Mouse (Mus musculus): Measurements from ENCODE around the gene Zfp518b.

DNA sequence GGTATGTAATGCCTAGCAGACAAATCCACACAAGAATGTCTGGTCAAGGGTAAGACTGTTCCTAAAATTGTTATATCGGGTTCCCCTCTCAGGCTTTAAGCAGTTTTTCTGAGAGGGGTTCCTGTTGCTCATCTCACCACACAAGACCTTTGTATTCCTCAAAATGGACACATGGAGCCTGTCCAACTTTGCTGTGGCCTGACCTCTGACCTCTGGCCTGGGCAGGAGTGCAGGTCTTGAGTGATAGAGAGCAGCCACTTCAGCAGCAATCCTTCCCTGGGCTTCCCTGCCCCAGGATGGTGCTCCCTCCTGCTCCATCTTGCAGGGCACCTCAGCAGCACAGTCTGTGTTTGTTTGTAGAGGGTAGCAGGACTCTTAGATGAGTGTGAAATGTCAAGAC lies 48.9 kb downstream of the Zfp518b start:
- TF ChIP-seq POLR2A (IDR thresholded peaks at IDR 0.05; ENCODE audit: low read depth, low read length) (no peak), CTCF (IDR thresholded peaks at IDR 0.05; ENCODE audit: extremely low read depth, insufficient read depth, insufficient read length, insufficient replicate concordance) (no peak)

All from spleen, adult 2 months (tissue).